Comparison of ENCODE assay signal across 8 mouse cellular contexts in the genomic region with DNA sequence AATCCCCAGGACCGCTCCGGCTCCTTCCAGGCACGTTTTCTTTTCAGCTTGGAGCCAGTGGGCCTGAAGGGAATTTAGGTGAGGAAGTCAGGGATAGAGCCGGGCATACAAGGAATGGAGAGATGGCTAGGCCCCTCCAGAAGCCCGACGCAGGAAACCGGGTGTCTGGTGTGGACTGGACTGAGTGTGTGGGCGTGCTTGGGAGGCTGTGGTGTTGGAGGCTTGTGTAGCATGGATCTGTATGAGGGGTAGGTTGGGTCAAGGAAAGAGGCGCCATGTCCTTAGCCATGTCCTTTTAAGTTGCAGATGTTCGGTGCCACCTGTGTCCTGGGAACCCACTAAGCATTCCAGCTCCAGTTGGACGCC. TPM values are rescaled to one million over a fixed set of nuclear protein-coding genes. Genes with fewer than 3 reads are reported as not detected.
A peak's percentile ranks its signal among the peaks of the same experiment; 100 is the strongest.
DNase-seq lines count a peak whose midpoint lies in the region; ATAC-seq and TF ChIP-seq lines count a peak whose summit lies in the region.

No protein-coding gene starts in this region.

- ATAC-seq in heart, embryonic 16.5 days (replicated peaks; ENCODE audit: extremely low read depth, insufficient read depth, low FRiP score), result 0 out of 2 replicates have a peak, but pooled peaks have one; percentile 10
- no peak; the same call in 1 of the 2 replicates for ATAC-seq in embryonic facial prominence, embryonic 14.5 days (ENCODE audit: low read depth)
- peak; percentile 23; the same call in 1 of the 2 replicates for ATAC-seq in limb, embryonic 14.5 days (ENCODE audit: low FRiP score, low read depth)
- peak; percentile 47 for ATAC-seq in stomach, embryonic 14.5 days (ENCODE audit: insufficient number of reproducible peaks, insufficient read depth, low FRiP score, low read depth)

- H3K9ac ChIP-seq in heart, embryonic 16.5 days (ENCODE audit: low read length), result peak overlapping the region; percentile 79
- peak overlapping the region; percentile 91 for H3K9ac ChIP-seq in ES-Bruce4 (ENCODE audit: low read depth, poor library complexity, severe bottlenecking)
- peak overlapping the region; percentile 81 for H3K9ac ChIP-seq in embryonic facial prominence, embryonic 14.5 days (ENCODE audit: low read depth, low read length)
- peak overlapping the region; percentile 83 for H3K9ac ChIP-seq in limb, embryonic 14.5 days (ENCODE audit: low read depth, low read length, severe bottlenecking)
- H3K9ac ChIP-seq in stomach, embryonic 14.5 days (replicated peaks; ENCODE audit: low read depth, low read length), result peak overlapping the region; percentile 47

- TF ChIP-seq POLR2A in ES-Bruce4 (IDR thresholded peaks at IDR 0.05; ENCODE audit: insufficient read depth, low read length), result no peak
- no peak for TF ChIP-seq POLR2A in limb, embryonic 14.5 days (IDR thresholded peaks at IDR 0.05; ENCODE audit: borderline replicate concordance, extremely low read depth, insufficient read depth, insufficient read length)

- peaks cover 5% of the 10 kb centered on the region; the same call in 1 of the 2 replicates for H3K9me3 ChIP-seq in heart, embryonic 16.5 days (replicated peaks; ENCODE audit: control insufficient read depth, low read length)
- no peaks in the 10 kb centered on the region; the same call in 1 of the 2 replicates for H3K9me3 ChIP-seq in ES-Bruce4 (replicated peaks; ENCODE audit: control insufficient read depth, insufficient read depth, low read length, poor library complexity, severe bottlenecking)
- H3K9me3 ChIP-seq in embryonic facial prominence, embryonic 14.5 days (ENCODE audit: control insufficient read depth, low read length), result no peaks in the 10 kb centered on the region
- peaks cover 4% of the 10 kb centered on the region; the same call in 1 of the 2 replicates for H3K9me3 ChIP-seq in limb, embryonic 14.5 days (ENCODE audit: control insufficient read depth, low read length)
- peaks cover 4% of the 10 kb centered on the region; the same call in 1 of the 2 replicates for H3K9me3 ChIP-seq in stomach, embryonic 14.5 days (ENCODE audit: control insufficient read depth, low read depth, low read length)

- H3K27ac ChIP-seq in heart, embryonic 16.5 days (ENCODE audit: low read length), result no peak overlapping the region
- no peak overlapping the region for H3K27ac ChIP-seq in ES-Bruce4 (ENCODE audit: insufficient read depth, low read length)
- H3K27ac ChIP-seq in embryonic facial prominence, embryonic 14.5 days (replicated peaks; ENCODE audit: low read depth, low read length), result no peak overlapping the region
- peak overlapping the region; percentile 58; the same call in 1 of the 2 replicates for H3K27ac ChIP-seq in limb, embryonic 14.5 days (replicated peaks; ENCODE audit: low read depth, low read length)
- peak overlapping the region; percentile 63; the same call in 1 of the 2 replicates for H3K27ac ChIP-seq in stomach, embryonic 14.5 days (ENCODE audit: low read length)

- TF ChIP-seq EP300 in ES-Bruce4 (IDR thresholded peaks at IDR 0.05; ENCODE audit: insufficient read depth, low read depth, low read length), result no peak

- DNase-seq in heart, adult 8-10 months (ENCODE audit: low spot score), result no peak
- DNase-seq in embryonic facial prominence, embryonic 14.5 days (ENCODE audit: low spot score), result no peak
- no peak for DNase-seq in limb, embryonic 14.5 days (ENCODE audit: low spot score)
- no peak for DNase-seq in right cerebral cortex, postnatal 36 days (ENCODE audit: low spot score in 2 of 2)
- DNase-seq in ovary, postnatal 10 days (ENCODE audit: low spot score), result no peak

- peaks cover 5% of the 10 kb centered on the region; the same call in 1 of the 2 replicates for H3K4me1 ChIP-seq in heart, embryonic 16.5 days (ENCODE audit: control insufficient read depth, insufficient read depth, low read length)
- peaks cover 3% of the 10 kb centered on the region for H3K4me1 ChIP-seq in ES-Bruce4 (ENCODE audit: control insufficient read depth, insufficient read depth, low read length)
- H3K4me1 ChIP-seq in embryonic facial prominence, embryonic 14.5 days (ENCODE audit: control insufficient read depth, insufficient read depth, low read length), result peaks cover 20% of the 10 kb centered on the region
- H3K4me1 ChIP-seq in limb, embryonic 14.5 days (ENCODE audit: control insufficient read depth, insufficient read depth, low read length), result peaks cover 23% of the 10 kb centered on the region
- peaks cover 11% of the 10 kb centered on the region for H3K4me1 ChIP-seq in stomach, embryonic 14.5 days (ENCODE audit: control insufficient read depth, insufficient read depth, low read length)

- TF ChIP-seq CTCF in ES-Bruce4 (IDR thresholded peaks at IDR 0.05; ENCODE audit: low read depth, low read length), result no peak

- H3K27me3 ChIP-seq in heart, embryonic 16.5 days (ENCODE audit: control insufficient read depth, insufficient read depth, low read length), result no peaks in the 10 kb centered on the region
- H3K27me3 ChIP-seq in ES-Bruce4 (ENCODE audit: control insufficient read depth, insufficient read depth, low read length, poor library complexity, severe bottlenecking), result 0 out of 2 replicates have a peak, but pooled peaks cover 1% of the 10 kb centered on the region
- no peaks in the 10 kb centered on the region for H3K27me3 ChIP-seq in embryonic facial prominence, embryonic 14.5 days (replicated peaks; ENCODE audit: control insufficient read depth, insufficient read depth, low read length)
- no peaks in the 10 kb centered on the region for H3K27me3 ChIP-seq in limb, embryonic 14.5 days (ENCODE audit: control insufficient read depth, insufficient read depth, low read length)
- no peaks in the 10 kb centered on the region for H3K27me3 ChIP-seq in stomach, embryonic 14.5 days (ENCODE audit: control insufficient read depth, insufficient read depth, low read length)

- H3K4me2 ChIP-seq in heart, embryonic 16.5 days (ENCODE audit: low read depth, low read length), result peak overlapping the region; percentile 80
- H3K4me2 ChIP-seq in embryonic facial prominence, embryonic 14.5 days (ENCODE audit: low read depth, low read length), result peak overlapping the region; percentile 89
- peak overlapping the region; percentile 84 for H3K4me2 ChIP-seq in limb, embryonic 14.5 days (replicated peaks; ENCODE audit: low read depth, low read length, severe bottlenecking)
- H3K4me2 ChIP-seq in stomach, embryonic 14.5 days (replicated peaks; ENCODE audit: low read depth, low read length), result peak overlapping the region; percentile 52

- H3K4me3 ChIP-seq in heart, embryonic 16.5 days (ENCODE audit: low read length), result peak overlapping the region; percentile 69
- peak overlapping the region; percentile 64 for H3K4me3 ChIP-seq in ES-Bruce4 (ENCODE audit: low read depth, low read length)
- peak overlapping the region; percentile 63 for H3K4me3 ChIP-seq in embryonic facial prominence, embryonic 14.5 days (ENCODE audit: low read depth, low read length)
- H3K4me3 ChIP-seq in limb, embryonic 14.5 days (replicated peaks; ENCODE audit: low read length), result peak overlapping the region; percentile 69
- H3K4me3 ChIP-seq in stomach, embryonic 14.5 days (ENCODE audit: low read depth, low read length), result peak overlapping the region; percentile 46

- no peaks in the 10 kb centered on the region for H3K36me3 ChIP-seq in heart, embryonic 16.5 days (ENCODE audit: control insufficient read depth, insufficient read depth)
- H3K36me3 ChIP-seq in ES-Bruce4 (ENCODE audit: control insufficient read depth, insufficient read depth, low read length, poor library complexity, severe bottlenecking), result no peaks in the 10 kb centered on the region
- H3K36me3 ChIP-seq in embryonic facial prominence, embryonic 14.5 days (ENCODE audit: control insufficient read depth, insufficient read depth, low read length), result peaks cover 15% of the 10 kb centered on the region
- peaks cover 15% of the 10 kb centered on the region; the same call in 1 of the 2 replicates for H3K36me3 ChIP-seq in limb, embryonic 14.5 days (ENCODE audit: control insufficient read depth, insufficient read depth, low read length)
- H3K36me3 ChIP-seq in stomach, embryonic 14.5 days (ENCODE audit: control insufficient read depth, insufficient read depth, low read length), result no peaks in the 10 kb centered on the region

- WGBS in heart, embryonic 16.5 days, result 18% methylated on average over 11 of the region's 11 CpGs
- 30% methylated on average over 11 of the region's 11 CpGs for WGBS in embryonic facial prominence, embryonic 14.5 days
- 19% methylated on average over 11 of the region's 11 CpGs for WGBS in limb, embryonic 14.5 days
- 22% methylated on average over 11 of the region's 11 CpGs for WGBS in stomach, embryonic 14.5 days

RNA-seq across cellular contexts. Expression of gene Adcy3, which starts 0.9 kb away (rescaled TPM):
- 4.4 and 5.0 TPM in 2 replicates for polyA plus RNA-seq in heart, embryonic 16.5 days (2015; fragmentation: Nextera tagmentation; extraction: Ambion mirVana)
- 1 to 10 TPM; 2.6 to 3.0 (median 2.9) TPM for total RNA-seq in heart, adult 8-10 months (2022)
- 8.2 and 9.2 TPM in 2 replicates for polyA plus RNA-seq in ES-Bruce4 (2011; ENCODE audit: insufficient read depth, insufficient read length, low read depth, missing spikeins)
- polyA plus RNA-seq in embryonic facial prominence, embryonic 14.5 days (2014; fragmentation: Nextera tagmentation; extraction: Ambion mirVana), result 13.0 and 13.4 TPM in 2 replicates
- polyA plus RNA-seq in limb, embryonic 14.5 days (2012; rRNA removed), result 15.5 and 19.9 TPM in 2 replicates
- 11.5 and 13.5 TPM in 2 replicates for polyA plus RNA-seq in limb, embryonic 14.5 days (2014; fragmentation: Nextera tagmentation; extraction: Ambion mirVana)
- 8.9 and 9.1 TPM in 2 replicates for polyA plus RNA-seq in stomach, embryonic 14.5 days (2014; fragmentation: Nextera tagmentation; extraction: Ambion mirVana)

RNA-seq across cellular contexts. Expression of gene Dnajc27, which starts 51.4 kb away (rescaled TPM):
- 8.0 and 8.1 TPM in 2 replicates for polyA plus RNA-seq in heart, embryonic 16.5 days (2015; fragmentation: Nextera tagmentation; extraction: Ambion mirVana)
- 10 to 100 TPM; 10.0 to 14.9 (median 11.2) TPM for total RNA-seq in heart, adult 8-10 months (2022)
- 10.9 and 11.9 TPM in 2 replicates for polyA plus RNA-seq in ES-Bruce4 (2011; ENCODE audit: insufficient read depth, insufficient read length, low read depth, missing spikeins)
- polyA plus RNA-seq in embryonic facial prominence, embryonic 14.5 days (2014; fragmentation: Nextera tagmentation; extraction: Ambion mirVana), result 6.0 and 8.0 TPM in 2 replicates
- 12.4 and 13.7 TPM in 2 replicates for polyA plus RNA-seq in limb, embryonic 14.5 days (2012; rRNA removed)
- 7.6 and 8.0 TPM in 2 replicates for polyA plus RNA-seq in limb, embryonic 14.5 days (2014; fragmentation: Nextera tagmentation; extraction: Ambion mirVana)
- 7.1 and 8.3 TPM in 2 replicates for polyA plus RNA-seq in stomach, embryonic 14.5 days (2014; fragmentation: Nextera tagmentation; extraction: Ambion mirVana)

Comparison
In these comparisons a context has a peak if more than half of its experiments do, and no peak if none do; other contexts are left out.
1. H3K27ac ChIP-seq: peak in limb, embryonic 14.5 days (single experiment) and stomach, embryonic 14.5 days (single experiment); none in heart, embryonic 16.5 days (single experiment), ES-Bruce4 (single experiment) and embryonic facial prominence, embryonic 14.5 days (single experiment).
2. Peak in every context shown above with its lines, with median percentiles within 50 percentile points of each other: H3K4me2 ChIP-seq, H3K4me3 ChIP-seq and H3K9ac ChIP-seq.